Mouse (Mus musculus) limb, embryonic 14.5 days (tissue): ENCODE data around the gene Rps17. TPM values are rescaled to one million over a fixed set of nuclear protein-coding genes. Genes with fewer than 3 reads are reported as not detected.

Experiments used
- ATAC-seq: fragments of 200-750 bp; cut with Nextera tagmentation; 2 replicates; pipeline ENCODE4 v1.8.0; 2017; ENCODE audit warnings: low read depth, moderate number of reproducible peaks, moderate TSS enrichment; ENCODE audit not compliant: low FRiP score
- DNase-seq: peaks from one replicate; pipeline ENCODE4 v3.0.0-alpha.2; 2015; ENCODE audit warnings: low spot score
- H3K27ac ChIP-seq: fragments of 300-500 bp; sonication (generic); replicated peaks from 2 replicates; pipeline ENCODE4 v1.5.1; 2014; ENCODE audit warnings: low read depth, mild to moderate bottlenecking, low read length, moderate library complexity, mixed read lengths
- H3K27me3 ChIP-seq: fragments of 300-500 bp; sonication (generic); 2 replicates; pipeline ENCODE4 v1.6.1; 2014; ENCODE audit warnings: low read length, mixed read lengths; ENCODE audit not compliant: control insufficient read depth, insufficient read depth
- H3K36me3 ChIP-seq: fragments of 300-500 bp; sonication (generic); 2 replicates; pipeline ENCODE4 v1.6.1; 2014; ENCODE audit warnings: mild to moderate bottlenecking, low read length, moderate library complexity, mixed read lengths; ENCODE audit not compliant: control insufficient read depth, insufficient read depth
- H3K4me1 ChIP-seq: fragments of 300-500 bp; sonication (generic); 2 replicates; pipeline ENCODE4 v1.6.1; 2014; ENCODE audit warnings: antibody characterized with exemption, low read length, mixed read lengths; ENCODE audit not compliant: control insufficient read depth, insufficient read depth
- H3K4me2 ChIP-seq: fragments of 300-500 bp; sonication (generic); replicated peaks from 2 replicates; pipeline ENCODE4 v1.6.1; 2014; ENCODE audit warnings: low read depth, mild to moderate bottlenecking, low read length, moderate library complexity; ENCODE audit not compliant: severe bottlenecking
- H3K4me3 ChIP-seq: fragments of 300-500 bp; sonication (generic); replicated peaks from 2 replicates; pipeline ENCODE4 v1.5.1; 2014; ENCODE audit warnings: low read length
- H3K9ac ChIP-seq: fragments of 300-500 bp; sonication (generic); 2 replicates; pipeline ENCODE4 v1.6.1; 2014; ENCODE audit warnings: mild to moderate bottlenecking, low read depth, low read length, moderate library complexity; ENCODE audit not compliant: severe bottlenecking
- H3K9me3 ChIP-seq: fragments of 300-500 bp; sonication (generic); 2 replicates; pipeline ENCODE4 v1.6.1; 2016; ENCODE audit warnings: low read length; ENCODE audit not compliant: control insufficient read depth
- POLR2A ChIP-seq: fragments of 200-500 bp; IDR thresholded peaks from 2 replicates; pipeline ENCODE4 v1.8.0; 2012; ENCODE audit warnings: inconsistent platforms, mild to moderate bottlenecking, moderate library complexity, borderline replicate concordance; ENCODE audit not compliant: insufficient read depth, insufficient read length; ENCODE audit errors: extremely low read depth
- WGBS: fragments of 180-500 bp; shearing (Covaris S2); extraction: QIAGEN DNeasy Blood & Tissue Kit; methylation state at CpG from one replicate; pipeline ENCODE4 v1.1.7; 2014; 5-methylcytosine and 5-hydroxymethylcytosine counted together
- polyA plus RNA-seq, 2 experiments: library from polyadenylated mRNA; depleted of rRNA in 1 of 2; stranded (reverse) in 1 of 2; unstranded in 1 of 2; fragments of >200 nt; fragmentation: Nextera tagmentation in 1 of 2; extraction: Ambion mirVana in 1 of 2; gene quantifications; 2 replicates each; pipeline versions ENCODE4 v1.2.1 to v1.2.3; 2012 to 2014

The Rps17 gene
- polyA plus RNA-seq, 2 experiments: 1,439 to 2,727 TPM

GRCm38 (mm10) chr7:81319749-81320148, 25.3 kb downstream of the Rps17 start:
- DNase-seq: no peak
- H3K4me1 ChIP-seq: no peaks in the 10 kb centered on the region
- WGBS: 81% methylated on average over 6 of the region's 6 CpGs
- H3K4me2 ChIP-seq: no peak overlapping the region
- H3K27ac ChIP-seq: no peak overlapping the region
- H3K9ac ChIP-seq: no peak overlapping the region
- no peaks in the 10 kb centered on the region for H3K9me3 ChIP-seq
- no peak overlapping the region for H3K4me3 ChIP-seq
- H3K36me3 ChIP-seq: no peaks in the 10 kb centered on the region
- no peaks in the 10 kb centered on the region for H3K27me3 ChIP-seq
- no peak for TF ChIP-seq POLR2A
- no peak for ATAC-seq

DNA sequence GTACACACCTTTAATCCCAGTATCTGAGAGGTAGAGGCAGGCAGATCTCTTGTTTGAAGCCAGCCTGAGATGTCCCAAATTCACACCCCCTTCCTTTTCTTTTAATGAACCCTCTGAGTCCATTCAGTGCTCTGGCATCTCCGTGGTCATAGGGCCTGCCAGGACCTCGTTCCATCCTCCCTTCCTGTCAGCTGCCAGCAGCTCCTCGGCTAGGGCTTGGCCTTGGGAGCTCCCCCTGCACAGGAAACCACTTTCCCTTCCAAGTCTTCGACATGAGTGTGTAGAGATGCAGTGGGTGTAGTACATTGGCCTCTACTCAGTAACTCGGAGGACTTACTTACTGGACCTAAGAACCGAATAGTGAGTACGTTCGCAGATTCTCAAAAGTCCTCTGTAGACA, 29.5 kb downstream of the Rps17 start:
- no peak overlapping the region for H3K4me2 ChIP-seq
- no peaks in the 10 kb centered on the region for H3K9me3 ChIP-seq
- no peaks in the 10 kb centered on the region for H3K27me3 ChIP-seq
- no peaks in the 10 kb centered on the region for H3K4me1 ChIP-seq
- ATAC-seq (no peak), DNase-seq (no peak)
- no peak overlapping the region for H3K9ac ChIP-seq
- H3K36me3 ChIP-seq: no peaks in the 10 kb centered on the region
- WGBS: 69% methylated on average over 8 of the region's 8 CpGs
- H3K27ac ChIP-seq: no peak overlapping the region
- no peak for TF ChIP-seq POLR2A
- no peak overlapping the region for H3K4me3 ChIP-seq

DNA sequence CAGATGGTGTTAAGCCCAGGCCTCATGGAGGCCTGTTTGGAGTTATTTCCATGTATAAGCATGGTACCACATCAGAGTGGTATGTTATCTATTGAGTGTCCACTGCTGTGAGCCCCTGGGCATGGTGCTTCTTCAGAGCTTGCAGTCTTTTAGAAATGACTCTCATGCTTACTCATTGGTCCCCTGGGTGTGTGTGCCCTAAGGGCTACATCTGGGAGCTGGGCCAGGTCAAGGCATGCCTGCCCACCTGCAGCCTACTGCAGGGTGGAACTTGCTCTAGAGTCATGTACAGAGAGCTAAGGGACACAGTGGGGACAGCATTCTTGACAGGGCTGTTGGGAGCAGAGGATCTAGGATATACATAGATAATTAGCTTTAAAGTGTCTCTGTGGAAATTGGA, 33.5 kb downstream of the Rps17 start:
- H3K27me3 ChIP-seq: no peaks in the 10 kb centered on the region
- no peak overlapping the region for H3K4me3 ChIP-seq
- no peak for TF ChIP-seq POLR2A
- ATAC-seq (no peak), DNase-seq (no peak)
- no peak overlapping the region for H3K4me2 ChIP-seq
- no peaks in the 10 kb centered on the region for H3K4me1 ChIP-seq
- H3K9me3 ChIP-seq: no peaks in the 10 kb centered on the region
- no peak overlapping the region for H3K27ac ChIP-seq
- H3K9ac ChIP-seq: no peak overlapping the region
- no peaks in the 10 kb centered on the region for H3K36me3 ChIP-seq

- Histone ChIP-seq H3K36me3 (no peaks in the 10 kb centered on the region), H3K4me3 (no peak overlapping the region), H3K4me2 (no peak overlapping the region), H3K27me3 (no peaks in the 10 kb centered on the region), H3K4me1 (no peaks in the 10 kb centered on the region), H3K9ac (no peak overlapping the region), H3K27ac (no peak overlapping the region), H3K9me3 (no peaks in the 10 kb centered on the region)
- 88% methylated on average over 1 of the region's 1 CpGs for WGBS
- DNase-seq (no peak), ATAC-seq (no peak)
- no peak for TF ChIP-seq POLR2A
Observed at GRCm38 (mm10) chr7:81311130-81311529, 33.9 kb downstream of the Rps17 start.

DNA sequence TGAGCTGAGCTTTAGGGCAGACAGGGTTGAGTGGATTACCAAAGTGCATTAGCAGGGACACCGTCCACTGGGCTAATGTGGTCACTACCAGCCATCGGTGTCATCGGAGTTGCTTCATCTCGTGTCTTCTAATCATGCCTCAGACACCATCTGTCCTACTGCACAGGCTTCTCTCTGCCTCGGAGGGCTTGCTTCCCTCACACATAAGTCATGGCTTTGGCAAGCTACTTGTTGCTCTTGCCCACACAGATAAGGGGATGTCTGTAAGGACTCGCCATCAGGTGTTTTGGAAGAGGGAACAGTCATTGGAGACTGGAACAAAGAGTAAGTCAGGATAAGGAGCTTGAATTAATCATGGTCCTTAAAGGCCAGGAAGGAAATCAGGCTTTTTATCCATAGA, 35.8 kb downstream of the Rps17 start:
- no peaks in the 10 kb centered on the region for H3K27me3 ChIP-seq
- no peaks in the 10 kb centered on the region for H3K9me3 ChIP-seq
- H3K9ac ChIP-seq: no peak overlapping the region
- no peaks in the 10 kb centered on the region for H3K4me1 ChIP-seq
- no peak overlapping the region for H3K4me3 ChIP-seq
- 93% methylated on average over 6 of the region's 6 CpGs for WGBS
- no peak overlapping the region for H3K4me2 ChIP-seq
- no peak overlapping the region for H3K27ac ChIP-seq
- ATAC-seq: no peak
- H3K36me3 ChIP-seq: no peaks in the 10 kb centered on the region
- no peak for DNase-seq
- no peak for TF ChIP-seq POLR2A

DNA sequence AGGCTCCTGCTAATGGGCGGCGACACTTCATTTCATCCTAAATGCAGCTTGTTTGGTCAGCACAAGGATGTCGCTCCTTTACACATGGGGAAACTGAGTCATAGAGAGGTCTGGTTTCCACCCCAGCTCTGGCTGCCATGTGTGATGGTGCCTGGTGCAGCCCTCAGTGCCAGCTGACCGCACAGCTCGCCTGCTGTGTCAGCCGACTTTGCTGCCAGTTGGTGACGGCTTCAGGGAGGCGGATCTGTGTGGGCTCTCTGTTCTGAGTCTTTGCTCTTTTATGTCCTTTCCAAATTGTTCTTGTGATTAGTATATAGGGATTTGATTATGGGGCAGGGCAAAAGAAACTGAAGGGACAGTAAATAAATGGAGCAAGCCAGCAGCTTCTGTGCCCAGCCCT, 37.3 kb downstream of the Rps17 start:
- Histone ChIP-seq H3K9ac (no peak overlapping the region), H3K4me1 (no peaks in the 10 kb centered on the region), H3K4me3 (no peak overlapping the region), H3K36me3 (no peaks in the 10 kb centered on the region), H3K27ac (no peak overlapping the region), H3K27me3 (no peaks in the 10 kb centered on the region), H3K9me3 (no peaks in the 10 kb centered on the region), H3K4me2 (no peak overlapping the region)
- no peak for DNase-seq
- no peak for TF ChIP-seq POLR2A
- WGBS: 74% methylated on average over 8 of the region's 8 CpGs
- no peak for ATAC-seq
